Mouse (Mus musculus): ENCODE measurements around the gene Gm47969. TPM values are rescaled to one million over a fixed set of nuclear protein-coding genes. Genes with fewer than 3 reads are reported as not detected.

The Gm47969 gene
- not detected for polyA plus RNA-seq (2014; fragmentation: Illumina TruSeq; extraction: RNeasy Lipid Tissue Mini Kit (QIAGEN cat#74804); ENCODE audit: low read depth, low replicate concordance)

DNA sequence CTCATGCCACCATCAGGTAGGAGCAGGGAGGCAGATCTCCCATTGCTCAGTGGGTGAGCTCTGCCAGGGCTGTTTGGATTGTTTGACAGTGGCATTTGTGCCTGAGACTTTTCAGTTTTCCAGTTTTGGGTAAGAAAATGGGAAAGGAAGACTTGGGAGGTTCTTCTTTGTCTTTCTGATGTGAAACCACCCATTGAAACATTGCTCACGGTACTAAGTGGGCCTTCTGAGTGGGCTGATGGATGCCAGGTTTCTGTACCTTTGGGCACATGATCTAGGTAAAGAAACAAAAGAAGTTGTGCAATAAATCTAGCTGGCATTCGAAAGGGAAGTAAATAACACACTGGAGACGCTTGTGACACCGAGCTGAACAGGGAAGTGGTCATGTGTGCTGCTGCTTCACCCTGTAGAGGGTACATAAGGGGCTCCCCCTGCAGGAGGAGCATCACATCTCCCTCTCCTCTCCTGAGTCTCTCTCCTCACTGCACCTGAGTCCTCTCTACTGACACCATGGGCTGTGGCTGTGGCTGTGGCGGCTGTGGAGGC, at the start of gene Gm47969:
Gm47969 (plus strand) TSS at position 51 of the 546 bp plus-strand sequence.

DNA sequence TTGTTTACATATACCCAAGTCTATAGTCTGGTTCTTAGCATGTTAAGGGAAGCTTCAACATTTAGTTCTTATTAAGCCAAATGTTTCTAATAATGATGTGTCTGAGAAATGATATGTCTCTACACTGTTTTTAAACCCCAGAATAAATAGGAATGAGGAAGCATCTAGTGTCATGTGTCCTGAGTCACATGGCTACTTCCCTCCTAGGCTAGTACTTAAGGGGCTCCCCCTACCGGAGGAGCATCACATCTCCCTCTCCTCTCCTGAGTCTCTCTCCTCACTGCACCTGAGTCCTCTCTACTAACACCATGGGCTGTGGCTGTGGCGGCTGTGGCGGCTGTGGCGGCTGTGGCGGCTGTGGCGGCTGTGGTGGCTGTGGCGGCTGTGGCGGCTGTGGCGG, 44.4 kb upstream of the Gm47969 start, which contains the start of gene Gm47959:
Gm47959 (plus strand) TSS at position 243 of the 400 bp plus-strand sequence.

DNA sequence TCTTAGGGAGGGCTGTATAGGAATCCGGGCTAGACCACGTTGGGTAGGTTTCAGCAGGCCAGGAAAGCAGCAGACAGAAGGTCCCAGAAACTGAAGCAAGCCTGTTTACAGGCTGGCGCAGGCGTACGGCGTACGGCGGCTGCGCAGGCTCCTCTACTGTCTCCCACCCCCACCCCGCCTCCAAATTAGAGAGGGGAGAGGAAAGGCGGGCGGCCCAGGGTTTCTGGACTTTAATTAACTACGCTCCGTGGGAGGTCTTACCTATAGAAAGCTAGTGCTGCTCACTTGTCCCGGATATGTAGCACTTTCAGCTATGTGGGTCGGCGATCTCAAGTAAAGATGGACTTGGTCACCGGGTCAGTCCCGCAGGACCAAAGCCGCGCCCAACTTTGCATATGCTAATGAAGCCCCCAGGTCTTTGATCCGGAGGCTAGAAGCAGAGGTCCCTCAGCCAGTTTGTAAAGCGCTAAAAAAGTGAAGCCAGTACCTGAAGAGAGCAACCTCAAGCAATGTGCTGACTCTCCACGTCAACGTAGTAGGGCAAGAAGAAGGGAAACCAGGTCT, 6.5 kb upstream of the Gm47969 start, which contains the start of gene Slc19a3:
Slc19a3 (minus strand) TSS at position 340 of the 564 bp plus-strand sequence.

DNA sequence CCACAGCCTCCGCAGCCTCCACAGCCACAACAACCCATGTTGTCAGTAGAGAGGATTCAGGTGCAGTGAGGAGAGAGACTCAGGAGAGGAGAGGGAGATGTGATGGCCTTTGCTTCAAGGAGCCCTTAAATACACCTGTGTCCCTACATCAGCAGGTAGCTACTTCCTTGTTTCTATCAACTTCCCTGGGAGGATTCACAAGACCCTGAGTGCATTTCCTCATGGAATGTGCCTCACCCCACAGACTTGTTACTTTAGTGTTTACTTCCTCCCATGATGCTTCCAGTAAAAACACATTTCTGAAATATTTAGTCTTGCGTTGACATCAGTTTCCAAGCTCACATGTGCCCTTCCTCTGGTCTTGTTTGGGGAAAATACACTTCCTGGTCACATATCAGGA, 2.4 kb upstream of the Gm47969 start, which contains the start of gene Krtap28-10:
Krtap28-10 (minus strand) TSS at position 101 of the 400 bp plus-strand sequence.

DNA sequence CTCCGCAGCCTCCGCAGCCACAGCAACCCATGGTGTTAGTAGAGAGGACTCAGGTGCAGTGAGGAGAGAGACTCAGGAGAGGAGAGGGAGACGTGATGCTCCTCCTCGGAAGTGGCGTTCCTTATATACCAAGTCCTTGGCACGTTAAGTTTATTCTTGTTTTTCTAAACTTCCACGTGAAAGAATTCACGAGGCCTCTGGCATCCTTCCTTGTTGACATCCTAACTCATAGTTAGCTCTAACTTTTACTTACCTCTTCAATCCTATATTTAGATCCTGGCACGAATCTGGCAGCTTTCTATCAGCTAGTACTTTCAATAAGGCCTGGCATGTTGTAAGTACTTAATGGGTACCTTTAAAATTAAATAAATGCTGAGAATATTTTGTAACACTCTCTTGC, 14.5 kb downstream of the Gm47969 start, which contains the start of gene A030005K14Rik:
A030005K14Rik (minus strand) TSS at position 101 of the 400 bp plus-strand sequence.

DNA sequence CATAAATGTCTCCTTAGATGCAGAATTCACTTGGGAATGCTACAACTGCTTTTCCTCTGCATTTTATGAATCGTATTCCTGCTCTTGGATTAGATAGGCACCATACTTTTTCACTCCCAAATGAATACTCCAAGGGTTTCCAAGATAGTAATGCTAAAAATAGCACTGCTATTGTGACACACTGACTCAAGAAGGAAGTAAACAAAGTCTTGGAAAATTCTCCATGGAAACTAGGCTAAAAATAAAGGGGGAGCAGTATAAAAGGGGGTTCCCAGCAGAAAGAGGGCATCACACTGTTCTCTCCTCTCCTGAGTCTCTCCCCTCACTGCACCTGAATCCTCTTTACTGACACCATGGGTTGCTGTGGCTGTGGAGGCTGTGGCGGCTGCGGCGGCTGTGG, 15.9 kb downstream of the Gm47969 start, which contains the start of gene Krtap28-13:
Krtap28-13 (plus strand) TSS at position 288 of the 400 bp plus-strand sequence.

Other genes starting within 250 kb of the Gm47969 start
- 23.5 TPM for gene Agfg1, start 205.4 kb upstream of the Gm47969 start, polyA plus RNA-seq (2014; fragmentation: Illumina TruSeq; extraction: RNeasy Lipid Tissue Mini Kit (QIAGEN cat#74804); ENCODE audit: low read depth, low replicate concordance)
- gene A030005L19Rik, start 131.6 kb upstream of the Gm47969 start, polyA plus RNA-seq (2014; fragmentation: Illumina TruSeq; extraction: RNeasy Lipid Tissue Mini Kit (QIAGEN cat#74804); ENCODE audit: low read depth, low replicate concordance) = not detected
- not detected for gene A030014E15Rik, start 120.0 kb upstream of the Gm47969 start, polyA plus RNA-seq (2014; fragmentation: Illumina TruSeq; extraction: RNeasy Lipid Tissue Mini Kit (QIAGEN cat#74804); ENCODE audit: low read depth, low replicate concordance)
- gene Gm6217, start 113.5 kb upstream of the Gm47969 start, polyA plus RNA-seq (2014; fragmentation: Illumina TruSeq; extraction: RNeasy Lipid Tissue Mini Kit (QIAGEN cat#74804); ENCODE audit: low read depth, low replicate concordance) = not detected
- gene A030003K21Rik, start 101.5 kb upstream of the Gm47969 start, polyA plus RNA-seq (2014; fragmentation: Illumina TruSeq; extraction: RNeasy Lipid Tissue Mini Kit (QIAGEN cat#74804); ENCODE audit: low read depth, low replicate concordance) = not detected
- gene Gm7544, start 88.9 kb upstream of the Gm47969 start, polyA plus RNA-seq (2014; fragmentation: Illumina TruSeq; extraction: RNeasy Lipid Tissue Mini Kit (QIAGEN cat#74804); ENCODE audit: low read depth, low replicate concordance) = not detected
- gene Gm47955, start 84.6 kb upstream of the Gm47969 start, polyA plus RNA-seq (2014; fragmentation: Illumina TruSeq; extraction: RNeasy Lipid Tissue Mini Kit (QIAGEN cat#74804); ENCODE audit: low read depth, low replicate concordance) = not detected
- gene Gm47959, start 44.4 kb upstream of the Gm47969 start, polyA plus RNA-seq (2014; fragmentation: Illumina TruSeq; extraction: RNeasy Lipid Tissue Mini Kit (QIAGEN cat#74804); ENCODE audit: low read depth, low replicate concordance) = not detected
- 3.9 TPM for gene Slc19a3, start 6.5 kb upstream of the Gm47969 start, polyA plus RNA-seq (2014; fragmentation: Illumina TruSeq; extraction: RNeasy Lipid Tissue Mini Kit (QIAGEN cat#74804); ENCODE audit: low read depth, low replicate concordance)
- not detected for gene Krtap28-10, start 2.5 kb upstream of the Gm47969 start, polyA plus RNA-seq (2014; fragmentation: Illumina TruSeq; extraction: RNeasy Lipid Tissue Mini Kit (QIAGEN cat#74804); ENCODE audit: low read depth, low replicate concordance)
- not detected for gene A030005K14Rik, start 14.4 kb downstream of the Gm47969 start, polyA plus RNA-seq (2014; fragmentation: Illumina TruSeq; extraction: RNeasy Lipid Tissue Mini Kit (QIAGEN cat#74804); ENCODE audit: low read depth, low replicate concordance)
- gene Krtap28-13, start 16.0 kb downstream of the Gm47969 start, polyA plus RNA-seq (2014; fragmentation: Illumina TruSeq; extraction: RNeasy Lipid Tissue Mini Kit (QIAGEN cat#74804); ENCODE audit: low read depth, low replicate concordance) = not detected
- gene Ccl20, start 71.8 kb downstream of the Gm47969 start, polyA plus RNA-seq (2014; fragmentation: Illumina TruSeq; extraction: RNeasy Lipid Tissue Mini Kit (QIAGEN cat#74804); ENCODE audit: low read depth, low replicate concordance) = not detected
- 1.7 TPM for gene Daw1, start 114.8 kb downstream of the Gm47969 start, polyA plus RNA-seq (2014; fragmentation: Illumina TruSeq; extraction: RNeasy Lipid Tissue Mini Kit (QIAGEN cat#74804); ENCODE audit: low read depth, low replicate concordance)

Data from adipose tissue, adult 10 weeks (tissue).